Mouse (Mus musculus): Measurements from ENCODE around the gene Ptpn13.
A peak's percentile ranks its signal among the peaks of the same experiment; 100 is the strongest.

Gene Ptpn13

DNA sequence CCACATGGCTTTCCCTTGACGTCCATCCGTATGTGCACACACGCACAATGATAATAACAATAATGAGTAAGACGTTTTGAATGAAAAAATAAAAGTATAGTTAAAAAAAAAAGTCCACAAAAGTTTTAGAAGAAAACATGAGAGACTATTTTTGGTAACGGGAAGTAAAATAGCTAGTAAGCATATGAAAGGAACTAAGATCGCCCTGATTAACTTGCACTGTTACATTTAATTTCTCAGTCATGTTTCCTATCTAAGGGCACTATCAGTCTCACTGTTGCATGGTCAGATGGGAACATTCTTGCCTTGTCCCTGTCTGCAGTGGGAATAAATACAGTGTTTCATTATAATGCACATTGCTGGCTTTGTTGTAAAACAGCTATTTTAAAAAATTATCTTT is 2.4 kb upstream of the Ptpn13 start:
- DNase-seq (ENCODE audit: low read depth, low spot score) = no peak

GRCm38 (mm10) chr5:103423305-103423926 is 1.6 kb upstream of the Ptpn13 start:
- DNase-seq (ENCODE audit: low read depth, low spot score) = peak; percentile 63

GRCm38 (mm10) chr5:103423927-103424315 is 1.1 kb upstream of the Ptpn13 start:
- DNase-seq (ENCODE audit: low read depth, low spot score) = no peak

DNA sequence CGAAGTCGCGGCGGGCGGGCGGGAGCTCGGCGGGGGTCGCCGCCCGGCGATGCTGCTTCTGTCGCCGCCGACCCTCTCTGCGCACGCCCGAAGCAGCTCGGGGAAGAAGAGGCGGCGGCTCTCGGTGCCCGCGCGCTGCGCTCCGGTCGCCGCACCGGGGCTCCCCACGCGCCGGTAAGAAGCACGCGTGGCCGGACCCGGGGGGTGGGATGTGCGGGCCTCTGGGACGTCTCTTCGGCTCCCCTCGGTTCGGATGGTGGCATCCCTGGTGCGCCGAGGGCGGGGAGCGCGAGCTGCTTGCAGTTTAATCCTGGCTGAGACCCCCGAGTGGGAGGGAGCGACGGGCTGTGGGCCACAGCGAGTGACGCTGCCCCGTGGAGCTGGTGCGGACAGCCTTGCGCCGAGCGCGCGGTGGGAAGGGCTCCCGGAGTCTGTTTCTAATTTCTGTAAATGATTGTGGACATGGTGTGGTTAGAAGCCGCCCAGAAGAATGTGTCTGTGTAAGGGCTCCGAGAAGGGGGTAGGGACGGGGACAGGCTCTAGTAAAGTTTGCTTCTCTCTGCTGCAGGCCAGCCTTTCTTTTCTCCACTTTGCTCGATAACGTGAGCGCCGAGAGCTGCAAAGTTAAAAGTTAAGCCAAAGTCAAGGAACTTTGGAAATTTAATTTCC is 505 bp downstream of the Ptpn13 start:
- peak; percentile 72 for DNase-seq (ENCODE audit: low read depth, low spot score)

- no peak for DNase-seq (ENCODE audit: low read depth, low spot score)
Measured at GRCm38 (mm10) chr5:103426250-103426649, 1.3 kb downstream of the Ptpn13 start.

GRCm38 (mm10) chr5:103430986-103431385 is 6.0 kb downstream of the Ptpn13 start:
- DNase-seq (ENCODE audit: low read depth, low spot score) = no peak

DNA sequence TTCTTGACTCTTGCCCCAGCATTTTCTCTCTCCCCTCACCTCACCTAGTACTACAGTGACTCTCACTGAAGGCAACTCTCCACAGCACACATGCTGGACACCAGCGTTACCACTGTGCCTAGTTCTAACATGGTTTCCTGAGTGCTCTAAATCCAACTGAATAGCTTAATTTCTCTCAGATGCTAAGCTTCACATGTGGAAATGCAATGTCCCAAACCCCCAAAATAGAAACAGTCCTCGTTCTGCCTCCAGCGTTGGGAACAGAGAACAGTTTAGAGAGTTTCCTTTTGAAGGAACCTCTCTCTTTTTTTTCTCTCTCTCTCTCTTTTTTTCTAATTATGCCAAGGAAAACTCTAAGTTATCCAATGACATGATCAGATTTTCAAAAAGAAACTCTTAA is 6.5 kb downstream of the Ptpn13 start:
- no peak for DNase-seq (ENCODE audit: low read depth, low spot score)

- DNase-seq (ENCODE audit: low read depth, low spot score) = peak; percentile 55
Measured at GRCm38 (mm10) chr5:103436039-103436944, 11.3 kb downstream of the Ptpn13 start.

- DNase-seq (ENCODE audit: low read depth, low spot score) = no peak
Measured at GRCm38 (mm10) chr5:103437714-103438113, 12.7 kb downstream of the Ptpn13 start.

- no peak for DNase-seq (ENCODE audit: low read depth, low spot score)
Measured at GRCm38 (mm10) chr5:103439171-103439570, 14.2 kb downstream of the Ptpn13 start.

- no peak for DNase-seq (ENCODE audit: low read depth, low spot score)
Measured at GRCm38 (mm10) chr5:103440418-103441276, 15.7 kb downstream of the Ptpn13 start.

DNA sequence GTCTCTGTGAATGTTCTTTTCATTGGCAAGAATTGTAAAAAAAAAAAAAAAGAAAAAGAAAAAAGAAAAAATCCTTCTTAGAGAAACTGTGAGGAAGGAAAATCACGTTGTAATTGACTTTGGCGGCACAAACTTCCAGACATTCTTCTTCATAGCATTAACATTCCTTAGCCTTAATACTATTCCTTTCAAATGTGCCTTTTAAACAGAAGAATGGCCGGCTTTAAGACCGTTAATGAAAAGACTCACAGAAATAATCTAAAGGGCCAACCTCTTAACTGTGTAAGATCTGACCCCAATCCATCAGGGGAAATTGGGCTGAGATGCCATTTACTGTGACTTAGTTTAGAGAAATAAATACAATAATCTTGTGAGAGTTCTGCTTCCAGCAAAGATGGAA is 16.7 kb downstream of the Ptpn13 start:
- DNase-seq (ENCODE audit: low read depth, low spot score) = no peak

DNA sequence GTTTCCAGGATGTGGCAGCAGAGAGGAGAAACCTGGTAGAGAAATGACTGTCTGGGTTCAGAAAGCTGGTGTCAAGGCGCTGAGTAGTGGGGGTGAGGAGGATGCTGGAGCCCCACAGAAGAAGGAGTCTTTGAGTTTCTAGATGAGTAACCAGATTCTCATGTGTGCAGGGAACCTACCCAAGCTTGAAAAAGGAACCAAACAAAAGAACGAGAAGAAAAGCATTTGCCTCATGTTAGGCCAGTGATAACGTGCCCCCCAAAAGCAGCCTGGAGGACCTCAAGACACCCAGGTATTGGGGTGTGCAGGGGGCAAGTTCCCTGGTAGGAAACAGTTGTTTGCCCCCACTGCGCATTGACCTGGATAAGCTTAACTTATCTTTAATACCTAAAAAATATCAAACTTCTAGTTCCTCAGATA is 17.3 kb downstream of the Ptpn13 start:
- no peak for DNase-seq (ENCODE audit: low read depth, low spot score)

DNA sequence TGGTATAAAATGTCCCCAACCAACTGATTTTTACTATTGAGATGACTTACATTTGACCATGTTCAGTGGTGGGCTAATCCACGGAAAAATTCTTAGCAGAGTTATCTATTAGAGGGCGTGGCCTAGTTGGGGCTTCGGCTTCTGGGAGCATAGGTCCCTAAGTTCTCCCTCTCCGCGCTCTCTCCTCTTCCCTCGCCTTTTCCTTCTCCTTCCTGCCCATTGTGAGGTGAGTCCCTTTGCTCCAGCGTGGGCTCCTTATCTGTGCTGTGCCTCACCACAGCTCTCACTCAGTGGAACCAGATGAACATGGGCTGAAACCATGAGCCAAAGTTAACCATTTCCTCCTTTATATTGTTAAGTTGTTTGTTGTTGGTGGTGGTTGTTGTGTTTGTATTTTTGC is 17.9 kb downstream of the Ptpn13 start:
- no peak for DNase-seq (ENCODE audit: low read depth, low spot score)

- no peak for DNase-seq (ENCODE audit: low read depth, low spot score)
Measured at GRCm38 (mm10) chr5:103445383-103445782, 20.4 kb downstream of the Ptpn13 start.

GRCm38 (mm10) chr5:103447806-103448416 is 22.9 kb downstream of the Ptpn13 start:
- DNase-seq (ENCODE audit: low read depth, low spot score) = no peak

DNA sequence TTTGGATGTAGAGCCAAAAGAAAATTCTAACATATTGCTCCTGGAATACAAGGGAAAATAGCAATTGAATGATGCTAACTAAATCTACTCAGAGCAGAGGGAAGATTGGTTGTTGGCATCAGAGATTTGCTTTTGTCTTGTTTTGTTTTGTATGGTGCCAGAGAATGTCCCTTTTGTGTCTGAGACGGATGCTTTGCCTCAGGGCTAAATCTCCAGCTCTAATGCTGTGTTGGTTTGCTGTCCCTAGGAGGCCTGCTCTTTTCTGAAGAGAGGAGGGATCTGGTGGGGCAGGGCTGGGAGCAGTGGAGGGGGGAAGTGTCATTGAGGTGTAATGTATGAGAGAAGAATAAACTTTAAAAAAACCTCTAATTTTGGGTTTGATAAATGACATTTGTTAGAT is 23.5 kb downstream of the Ptpn13 start:
- no peak for DNase-seq (ENCODE audit: low read depth, low spot score)

DNA sequence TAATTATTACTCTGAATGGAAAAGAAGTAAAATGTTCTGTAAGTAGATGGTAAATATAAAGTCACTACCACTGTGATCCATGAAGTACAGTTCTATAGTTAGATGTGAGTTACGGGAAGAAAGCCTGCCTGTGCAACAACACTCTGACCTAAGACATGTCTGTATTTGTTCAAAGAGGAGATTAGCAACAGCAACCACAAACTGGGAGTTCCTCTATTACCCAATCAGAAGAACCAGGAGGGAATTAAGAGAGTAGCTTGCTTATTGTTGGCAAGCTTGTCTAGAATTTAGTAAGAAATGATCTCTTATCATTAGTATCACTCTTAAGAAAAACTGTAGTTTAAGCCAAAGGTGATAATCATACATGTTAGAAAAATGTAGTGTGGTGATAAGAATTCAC is 25.7 kb downstream of the Ptpn13 start:
- no peak for DNase-seq (ENCODE audit: low read depth, low spot score)

- no peak for DNase-seq (ENCODE audit: low read depth, low spot score)
Measured at GRCm38 (mm10) chr5:103453361-103454140, 28.6 kb downstream of the Ptpn13 start.

- DNase-seq (ENCODE audit: low read depth, low spot score) = no peak
Measured at GRCm38 (mm10) chr5:103456794-103457193, 31.8 kb downstream of the Ptpn13 start.
